Mouse (Mus musculus) frontal cortex, postnatal 14 days (tissue): Measurements from ENCODE around the gene Cacnb4.

ENCODE experiments used
- DNase-seq, 2 experiments: peaks; one replicate each; pipeline ENCODE4 v3.0.0; 2022; ENCODE audit warnings: low spot score in 2 of 2

Cacnb4 gene

GRCm38 (mm10) chr2:52523056-52523715, 153.4 kb downstream of the Cacnb4 start:
- DNase-seq: no peak

GRCm38 (mm10) chr2:52521012-52521411, 155.6 kb downstream of the Cacnb4 start:
- DNase-seq: no peak

- DNase-seq: no peak
Measured at GRCm38 (mm10) chr2:52518740-52519139, 157.9 kb downstream of the Cacnb4 start.

GRCm38 (mm10) chr2:52516534-52516933, 160.1 kb downstream of the Cacnb4 start:
- DNase-seq: no peak

- no peak for DNase-seq
Measured at GRCm38 (mm10) chr2:52512865-52513388, 163.7 kb downstream of the Cacnb4 start.

- no peak for DNase-seq
Measured at GRCm38 (mm10) chr2:52512206-52512605, 164.4 kb downstream of the Cacnb4 start.

GRCm38 (mm10) chr2:52511799-52512198, 164.8 kb downstream of the Cacnb4 start:
- no peak for DNase-seq

- DNase-seq: no peak
Measured at GRCm38 (mm10) chr2:52509779-52510500, 166.7 kb downstream of the Cacnb4 start.

- no peak for DNase-seq
Measured at GRCm38 (mm10) chr2:52505164-52505563, 171.5 kb downstream of the Cacnb4 start.

- DNase-seq: no peak
Measured at GRCm38 (mm10) chr2:52504762-52505161, 171.9 kb downstream of the Cacnb4 start.

GRCm38 (mm10) chr2:52499849-52500262, 176.8 kb downstream of the Cacnb4 start:
- no peak for DNase-seq

- no peak for DNase-seq
Measured at GRCm38 (mm10) chr2:52499101-52499537, 177.5 kb downstream of the Cacnb4 start.

GRCm38 (mm10) chr2:52495097-52495694, 181.4 kb downstream of the Cacnb4 start:
- DNase-seq: no peak

GRCm38 (mm10) chr2:52494274-52494673, 182.4 kb downstream of the Cacnb4 start:
- DNase-seq: no peak

GRCm38 (mm10) chr2:52492867-52493266, 183.8 kb downstream of the Cacnb4 start:
- DNase-seq: no peak

GRCm38 (mm10) chr2:52489840-52490239, 186.8 kb downstream of the Cacnb4 start:
- DNase-seq: no peak

- no peak for DNase-seq
Measured at GRCm38 (mm10) chr2:52483496-52483895, 193.1 kb downstream of the Cacnb4 start.

- no peak for DNase-seq
Measured at GRCm38 (mm10) chr2:52480476-52480875, 196.2 kb downstream of the Cacnb4 start.

- DNase-seq: no peak
Measured at GRCm38 (mm10) chr2:52478501-52478900, 198.1 kb downstream of the Cacnb4 start.

GRCm38 (mm10) chr2:52477550-52477907, 199.1 kb downstream of the Cacnb4 start:
- no peak for DNase-seq

- no peak for DNase-seq
Measured at GRCm38 (mm10) chr2:52476801-52477549, 199.7 kb downstream of the Cacnb4 start.

- DNase-seq: no peak
Measured at GRCm38 (mm10) chr2:52475854-52476253, 200.8 kb downstream of the Cacnb4 start.
